Mouse (Mus musculus): ENCODE results near the gene Igfbpl1.

The Igfbpl1 gene

GRCm38 (mm10) chr4:45821995-45822394 is 4.7 kb downstream of the Igfbpl1 start:
- no peak for DNase-seq

GRCm38 (mm10) chr4:45820074-45820830 is 6.5 kb downstream of the Igfbpl1 start:
- DNase-seq = peak; percentile 71 to 86

- peak; percentile 31 to 32 for DNase-seq
Measured at GRCm38 (mm10) chr4:45819208-45819931, 7.4 kb downstream of the Igfbpl1 start.

GRCm38 (mm10) chr4:45818814-45819207 is 7.9 kb downstream of the Igfbpl1 start:
- DNase-seq = no peak

- DNase-seq = peak; percentile 68 to 81
Measured at GRCm38 (mm10) chr4:45815542-45815941, 11.2 kb downstream of the Igfbpl1 start.

DNA sequence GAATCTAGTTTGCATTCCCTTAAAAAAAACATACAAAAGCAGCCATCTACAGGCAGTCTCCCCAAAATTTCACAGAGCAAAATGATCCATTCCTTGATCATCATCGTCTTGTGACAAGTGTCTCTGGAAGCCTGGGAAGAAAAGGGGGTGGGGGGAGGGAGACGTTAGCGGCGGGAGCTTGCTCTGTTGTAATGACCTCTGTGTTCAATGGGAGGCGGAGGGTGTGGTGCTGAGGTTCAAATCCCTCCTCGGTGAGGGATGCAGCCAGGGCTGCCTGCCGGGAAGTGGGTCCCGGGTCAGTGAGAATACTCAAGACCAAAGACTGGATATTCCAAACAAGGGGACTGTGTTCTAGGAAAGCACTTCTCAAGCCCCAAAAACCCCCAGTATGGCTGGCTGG is 15.5 kb downstream of the Igfbpl1 start:
- DNase-seq = no peak

DNA sequence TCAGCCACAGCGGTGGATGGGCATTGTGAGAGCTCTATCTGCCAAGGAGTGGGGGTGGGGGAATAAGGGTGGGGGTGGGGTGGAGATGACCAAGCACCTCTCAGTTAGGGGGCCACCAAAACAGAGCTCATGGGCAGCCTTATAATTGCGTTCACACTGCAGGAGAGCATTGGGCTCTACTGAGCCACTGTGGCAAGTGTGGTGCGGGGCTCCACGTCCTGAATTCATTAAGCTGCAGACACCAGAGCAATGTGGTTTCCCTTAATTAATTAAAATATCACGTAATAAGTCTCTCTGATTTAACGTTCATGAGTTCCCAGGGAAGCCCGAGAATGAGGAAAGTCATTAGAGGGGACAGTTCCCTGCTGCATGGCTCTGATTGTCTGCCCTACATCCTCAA is 18.7 kb downstream of the Igfbpl1 start:
- DNase-seq = no peak

GRCm38 (mm10) chr4:45802900-45803299 is 23.8 kb downstream of the Igfbpl1 start:
- no peak for DNase-seq

DNA sequence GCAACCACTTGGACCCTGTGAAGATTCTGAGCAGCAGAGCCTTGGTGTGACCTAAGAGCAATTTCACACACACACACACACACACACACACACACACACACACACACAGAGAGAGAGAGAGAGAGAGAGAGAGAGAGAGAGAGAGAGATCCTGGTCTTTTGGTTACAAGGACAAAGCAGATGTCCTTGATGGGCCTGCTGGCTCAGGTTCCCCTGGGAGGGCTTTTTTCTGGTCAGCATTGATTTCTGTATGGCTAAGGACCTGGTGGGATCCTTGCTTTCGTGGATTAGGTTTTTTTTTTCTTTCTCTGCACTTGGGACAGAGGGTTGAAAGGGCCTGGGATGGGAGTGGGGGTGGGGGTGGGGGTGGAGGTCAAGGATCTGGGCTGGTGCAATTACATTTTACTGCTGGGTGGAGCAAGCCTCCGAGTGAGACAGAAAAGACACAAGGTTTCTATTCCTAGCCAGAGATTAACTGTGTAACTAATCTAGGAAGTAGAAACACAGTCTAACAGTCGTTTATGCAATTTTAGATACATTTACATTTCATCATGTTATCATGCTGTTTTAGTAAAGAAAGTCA is 26.7 kb downstream of the Igfbpl1 start:
- DNase-seq = no peak

DNA sequence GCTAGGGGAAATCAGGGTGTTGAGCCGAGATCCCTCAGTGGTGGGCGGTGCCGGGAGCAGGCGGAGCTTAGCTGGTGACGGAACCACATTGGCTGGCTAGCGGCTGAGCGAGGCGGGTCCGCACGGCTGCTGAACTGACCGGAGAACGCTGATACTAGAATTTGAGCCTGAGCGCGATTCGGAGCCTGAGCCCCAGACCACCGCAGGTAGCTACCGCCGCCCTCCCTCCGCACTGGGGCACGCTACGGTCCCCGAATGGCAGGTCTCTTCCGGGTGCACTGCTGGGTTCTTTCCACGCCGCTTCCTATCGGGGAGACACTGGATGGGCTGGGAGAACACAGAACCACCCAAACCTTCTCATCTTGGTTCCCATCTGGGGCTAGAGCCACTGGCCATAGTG is 27.8 kb downstream of the Igfbpl1 start, which contains the start of gene Aldh1b1:
Gene Aldh1b1, plus strand, starts transcription at position 59 of the 400 bp plus-strand sequence.
- DNase-seq = peak; percentile 69 to 70

DNA sequence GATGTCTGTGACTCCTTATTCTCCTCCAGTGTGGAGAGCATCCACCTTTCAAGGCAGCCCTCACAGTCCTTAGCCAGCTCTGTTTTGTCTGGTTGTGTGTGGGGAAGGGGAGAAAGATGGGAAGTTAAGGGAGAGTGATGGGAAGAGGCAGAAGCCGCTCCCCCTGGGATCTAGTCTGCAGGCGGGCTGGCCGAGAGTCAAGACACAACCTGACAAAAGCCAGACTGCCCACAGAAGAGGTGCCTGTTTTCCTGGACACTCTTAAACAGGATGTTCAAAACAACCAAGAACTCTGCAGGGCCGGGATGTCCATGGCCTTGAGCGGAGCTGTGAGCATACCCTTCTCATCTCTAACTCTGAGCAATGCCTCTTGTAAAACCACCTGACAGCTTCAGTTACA is 30.0 kb downstream of the Igfbpl1 start:
- DNase-seq = no peak

DNA sequence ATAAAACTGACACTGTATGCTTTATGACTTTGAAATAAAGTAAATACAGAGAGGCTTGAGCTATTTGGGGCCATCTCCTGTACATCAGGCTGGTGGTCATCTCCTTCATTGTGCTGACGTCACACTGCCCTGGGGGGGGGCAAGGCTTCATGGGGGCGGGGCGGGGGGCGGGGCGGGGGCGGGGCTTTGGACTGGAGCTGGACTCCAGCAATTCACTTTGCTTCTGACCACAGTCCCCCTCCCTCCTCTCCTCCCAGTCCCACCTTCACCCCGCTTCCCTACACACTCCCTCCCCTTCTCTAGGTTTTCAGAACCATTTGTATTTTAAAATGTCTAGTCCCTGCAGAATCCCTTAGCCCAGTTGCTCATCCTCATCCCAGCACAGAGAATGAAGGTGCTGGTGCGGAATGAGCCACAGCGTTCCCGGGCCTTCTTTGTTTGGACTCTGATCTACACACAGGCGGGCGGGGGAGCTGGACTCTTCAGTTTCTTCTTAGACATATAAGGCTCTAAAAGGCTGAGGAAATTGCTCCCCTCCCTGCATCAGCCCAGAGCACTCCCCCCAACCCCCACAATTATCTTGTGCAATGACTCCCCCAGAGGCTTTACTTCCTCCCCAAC is 31.4 kb downstream of the Igfbpl1 start:
- no peak for DNase-seq

DNA sequence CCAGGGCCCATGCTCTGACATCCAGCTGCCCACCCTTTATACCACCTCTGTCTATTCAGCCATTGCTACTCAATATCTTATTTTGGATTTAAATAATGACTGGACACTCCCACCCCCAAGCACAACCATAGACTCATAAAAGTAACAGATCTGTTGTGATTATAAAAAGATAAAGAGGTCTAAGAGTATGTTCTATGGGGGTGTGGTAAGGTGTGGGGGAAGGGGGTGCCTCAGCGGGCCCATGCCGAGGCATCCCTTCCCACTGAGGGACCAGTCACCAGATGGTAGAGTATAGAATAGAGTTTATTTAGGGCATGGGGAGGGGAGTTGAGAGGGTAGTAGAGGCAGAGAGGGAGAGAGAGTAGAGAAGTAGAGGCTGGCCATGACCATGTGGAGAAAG is 36.7 kb downstream of the Igfbpl1 start:
- DNase-seq = no peak

DNA sequence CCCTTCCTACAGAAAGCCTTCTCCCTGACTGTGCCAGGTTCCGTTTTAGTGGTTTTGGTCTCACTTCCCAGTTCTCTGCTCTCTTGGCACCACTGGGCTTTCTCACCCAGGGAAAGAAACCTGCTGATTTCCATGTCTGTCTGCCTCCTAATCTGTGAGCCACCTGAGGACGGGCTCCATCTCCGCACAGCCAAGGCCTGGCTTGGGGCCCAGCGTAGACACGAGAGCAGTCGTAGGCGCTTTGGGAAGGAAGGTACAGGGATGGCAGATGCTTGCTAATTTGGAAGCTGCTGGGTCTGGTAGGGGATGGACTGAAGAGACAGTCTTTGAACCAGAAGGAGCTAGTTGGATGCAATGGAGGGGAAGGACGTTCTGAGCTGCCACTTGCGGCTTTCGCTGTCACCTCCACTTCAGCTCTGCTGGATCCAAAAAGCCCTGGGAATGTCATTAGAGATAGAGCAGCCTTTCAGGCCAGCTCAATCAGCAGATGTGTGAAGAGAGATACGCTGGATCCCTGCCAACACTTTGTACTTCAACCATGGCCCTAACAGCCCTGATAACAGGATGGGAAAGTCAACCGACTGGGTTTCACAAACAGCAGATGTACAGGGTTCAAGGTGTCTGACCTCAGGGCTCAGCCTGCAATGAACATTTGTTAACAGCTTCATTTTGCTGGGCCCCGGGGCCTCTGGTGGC is 37.3 kb downstream of the Igfbpl1 start:
- peak; percentile 91 to 92 for DNase-seq

- DNase-seq = no peak
Measured at GRCm38 (mm10) chr4:45788446-45789081, 38.2 kb downstream of the Igfbpl1 start.

GRCm38 (mm10) chr4:45786674-45787073 is 40.0 kb downstream of the Igfbpl1 start:
- DNase-seq = no peak

GRCm38 (mm10) chr4:45785959-45786358 is 40.8 kb downstream of the Igfbpl1 start:
- DNase-seq = peak; percentile 73 to 76

DNA sequence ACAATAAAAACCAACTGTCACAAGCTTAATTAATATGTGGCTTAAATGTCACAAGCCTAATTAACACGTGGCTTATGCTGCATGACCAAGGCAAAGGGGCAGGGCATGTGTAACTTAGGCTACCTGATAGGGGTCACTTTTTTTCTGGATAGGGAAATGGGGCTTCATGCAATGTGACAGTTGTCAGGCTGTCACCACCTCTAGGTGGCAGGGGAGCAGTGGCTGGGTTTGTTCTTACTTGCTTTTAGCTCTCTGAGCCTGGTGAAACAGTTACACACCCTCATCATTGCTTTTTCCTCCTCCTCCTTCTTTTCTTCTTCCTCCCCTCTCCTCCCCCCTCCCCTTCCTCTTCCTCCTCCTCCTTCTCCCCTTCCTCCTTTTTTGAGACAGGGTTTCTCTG is 43.1 kb downstream of the Igfbpl1 start:
- no peak for DNase-seq

DNA sequence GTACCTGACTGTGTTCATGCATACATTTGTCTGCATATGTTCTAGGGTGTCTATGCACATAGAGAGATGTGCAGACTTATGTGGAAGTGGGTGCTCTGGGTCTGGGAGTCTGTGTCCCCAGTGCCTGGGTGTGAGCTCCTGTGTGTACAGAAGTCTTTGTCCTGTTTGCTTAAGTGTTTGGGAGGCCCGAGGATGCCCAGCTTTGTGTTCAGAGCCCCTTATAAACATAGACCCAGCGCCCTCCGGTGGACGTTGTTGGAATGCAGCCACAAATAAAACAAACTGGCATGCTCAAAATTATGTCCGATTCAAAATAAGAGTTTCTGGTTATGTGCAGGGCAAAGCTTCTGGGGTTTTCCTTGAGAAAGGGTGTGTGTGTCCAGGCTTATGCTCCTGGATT is 55.1 kb downstream of the Igfbpl1 start:
- peak; percentile 71 to 78 for DNase-seq

GRCm38 (mm10) chr4:45771173-45771572 is 55.5 kb downstream of the Igfbpl1 start:
- DNase-seq = no peak

GRCm38 (mm10) chr4:45770638-45771033 is 56.1 kb downstream of the Igfbpl1 start:
- DNase-seq = no peak

All from cerebellum, postnatal 14 days (tissue).